Mouse (Mus musculus) c-Kit-positive CD71-positive TER-119-positive erythroid progenitor cells, embryonic 14.5 days (primary cell): ENCODE data around the gene Cdk6.

Experiments used
- DNase-seq: peaks from one replicate; pipeline ENCODE4 v3.0.0-alpha.2; 2013; ENCODE audit warnings: low spot score

Gene Cdk6

DNA sequence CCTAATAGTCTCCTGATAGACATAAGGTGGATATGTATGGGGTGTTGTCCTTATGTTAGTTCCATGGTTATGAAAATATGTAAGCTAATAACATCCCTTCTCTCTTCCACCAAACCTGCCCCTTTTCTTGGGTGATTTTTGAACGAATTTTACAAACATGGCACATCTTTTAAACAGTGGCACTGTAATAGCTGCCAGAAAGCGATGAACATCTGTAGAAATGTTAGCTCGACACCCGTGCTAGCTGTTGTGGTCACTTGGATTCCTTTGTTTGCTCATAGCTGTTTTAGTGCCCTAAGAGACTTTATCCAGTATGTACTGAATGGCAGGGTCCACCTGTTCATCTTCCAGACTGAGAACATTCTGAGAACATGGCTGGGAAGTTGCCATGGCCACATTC lies 230.0 kb downstream of the Cdk6 start, which contains the start of gene 1700109H08Rik:
TSS of gene 1700109H08Rik (plus strand) at position 301 of the 400 bp plus-strand sequence.
- DNase-seq: no peak

DNA sequence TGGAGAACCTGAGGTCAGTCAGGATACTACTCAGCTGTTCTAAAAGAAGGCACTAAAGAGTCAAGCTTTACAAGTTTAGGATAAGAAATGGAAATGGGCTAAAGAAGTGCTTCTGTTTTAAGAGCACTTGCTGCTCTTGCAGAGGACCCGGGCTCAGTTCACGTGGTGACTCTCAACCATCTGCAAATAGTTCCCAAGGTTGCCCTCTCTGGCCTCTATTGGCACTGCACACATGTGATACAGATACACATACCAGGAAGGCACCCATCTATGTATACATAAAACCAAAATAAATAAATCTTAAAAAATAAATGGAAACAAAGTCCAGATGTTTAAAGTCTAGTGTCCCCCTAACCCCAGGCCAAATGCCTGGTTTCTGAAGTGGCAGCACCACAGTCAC lies 233.5 kb downstream of the Cdk6 start:
- no peak for DNase-seq

DNA sequence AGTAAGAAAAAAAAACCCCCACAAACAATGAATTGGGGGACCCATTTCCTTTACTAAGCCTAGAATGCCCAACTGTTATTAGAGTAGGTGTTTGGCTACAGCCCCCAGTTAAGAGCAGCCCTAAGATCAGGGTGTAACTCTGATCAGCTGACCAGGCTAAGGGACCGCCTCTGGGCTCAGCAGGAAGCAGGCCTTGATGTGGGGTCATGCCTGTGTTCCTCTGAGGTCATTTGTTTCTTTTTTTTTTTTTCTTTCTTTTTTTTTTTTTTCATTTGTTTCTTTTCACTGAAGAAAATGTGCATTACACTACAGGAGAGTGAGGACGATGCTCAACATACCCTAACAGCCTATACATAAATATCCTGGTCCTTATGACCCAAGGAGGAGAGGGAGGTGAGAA lies 236.7 kb downstream of the Cdk6 start:
- no peak for DNase-seq

DNA sequence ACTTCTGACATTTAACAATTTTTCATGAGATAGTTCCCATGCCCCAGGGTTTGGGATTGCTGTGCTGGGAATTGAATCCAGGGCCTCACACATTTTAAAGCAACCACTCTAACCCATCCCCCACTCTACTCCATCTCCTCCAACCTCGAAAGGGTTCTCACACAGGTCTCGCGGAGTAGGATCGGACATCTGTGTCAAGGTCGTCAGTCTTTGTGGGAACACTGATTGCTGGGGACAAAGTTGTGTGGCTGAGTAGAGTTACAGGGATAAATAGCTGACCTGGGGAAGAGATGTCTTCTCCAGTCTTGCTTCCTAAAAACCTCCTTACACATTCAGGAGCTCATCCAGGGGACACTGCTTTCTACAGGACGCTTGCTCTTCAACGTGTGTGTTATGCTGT lies 237.8 kb downstream of the Cdk6 start:
- DNase-seq: no peak
